Mouse (Mus musculus) lung, postnatal 0 days (tissue): ENCODE measurements around the gene Dnase1l3. TPM values are rescaled to one million over a fixed set of nuclear protein-coding genes. Genes with fewer than 3 reads are reported as not detected.

ENCODE experiments used
- ATAC-seq: fragments of 200-750 bp; cut with Nextera tagmentation; 2 replicates; pipeline ENCODE4 v1.8.0; 2017; ENCODE audit warnings: moderate library complexity
- DNase-seq: peaks from one replicate; pipeline ENCODE4 v3.0.0-alpha.2; 2016; ENCODE audit warnings: low spot score
- H3K27ac ChIP-seq: fragments of 300-500 bp; sonication (generic); 2 replicates; pipeline ENCODE4 v1.5.1; 2014; ENCODE audit warnings: antibody characterized with exemption, mild to moderate bottlenecking, low read length, mixed read lengths
- H3K27me3 ChIP-seq: fragments of 300-500 bp; sonication (generic); replicated peaks from 2 replicates; pipeline ENCODE4 v1.6.1; 2014; ENCODE audit warnings: low read length, mixed read lengths; ENCODE audit not compliant: insufficient read depth
- H3K36me3 ChIP-seq: fragments of 300-500 bp; sonication (generic); 2 replicates; pipeline ENCODE4 v1.6.1; 2014; ENCODE audit warnings: low read length, mixed read lengths; ENCODE audit not compliant: insufficient read depth
- H3K4me1 ChIP-seq: fragments of 300-500 bp; sonication (generic); 2 replicates; pipeline ENCODE4 v1.6.1; 2014; ENCODE audit warnings: antibody characterized with exemption, low read depth, low read length, mixed read lengths; ENCODE audit not compliant: insufficient read depth
- H3K4me2 ChIP-seq: fragments of 300-500 bp; sonication (generic); replicated peaks from 2 replicates; pipeline ENCODE4 v1.6.1; 2014; ENCODE audit warnings: low read depth, mild to moderate bottlenecking, low read length, moderate library complexity, mixed read lengths
- H3K4me3 ChIP-seq: fragments of 300-500 bp; sonication (generic); 2 replicates; pipeline ENCODE4 v1.5.1; 2014; ENCODE audit warnings: low read depth, low read length
- H3K9ac ChIP-seq: fragments of 300-500 bp; sonication (generic); replicated peaks from 2 replicates; pipeline ENCODE4 v1.6.1; 2014; ENCODE audit warnings: low read depth, mild to moderate bottlenecking
- H3K9me3 ChIP-seq: fragments of 300-500 bp; sonication (generic); 2 replicates; pipeline ENCODE4 v1.6.1; 2016; ENCODE audit warnings: low read length, mixed read lengths
- CTCF ChIP-seq: IDR thresholded peaks from 2 replicates; pipeline ENCODE4 v1.5.1; 2016; ENCODE audit warnings: antibody characterized with exemption, mild to moderate bottlenecking
- EP300 ChIP-seq: IDR thresholded peaks from 2 replicates; pipeline ENCODE4 v1.6.1; 2016; ENCODE audit warnings: antibody characterized with exemption, mild to moderate bottlenecking, control low read depth
- WGBS: fragments of 180-500 bp; shearing (Covaris S2); extraction: QIAGEN DNeasy Blood & Tissue Kit; methylation state at CpG from one replicate; pipeline ENCODE4 v1.1.7; 2014; 5-methylcytosine and 5-hydroxymethylcytosine counted together
- polyA plus RNA-seq: library from polyadenylated mRNA; unstranded; fragments of >200 nt; fragmentation: Nextera tagmentation; extraction: Ambion mirVana; gene quantifications from 2 replicates; pipeline ENCODE4 v1.2.1, GENCODE M21; 2015

The Dnase1l3 gene
- polyA plus RNA-seq, 1 experiment from 2014 or later: 0.07 TPM

GRCm38 (mm10) chr14:7975177-7975576, 19.2 kb downstream of the Dnase1l3 start:
- H3K27ac ChIP-seq: no peak overlapping the region
- H3K4me2 ChIP-seq: no peak overlapping the region
- H3K36me3 ChIP-seq: no peaks in the 10 kb centered on the region
- H3K4me1 ChIP-seq: no peaks in the 10 kb centered on the region
- no peaks in the 10 kb centered on the region for H3K27me3 ChIP-seq
- H3K9ac ChIP-seq: no peak overlapping the region
- TF ChIP-seq EP300 (no peak), CTCF (no peak)
- H3K4me3 ChIP-seq: no peak overlapping the region
- DNase-seq (no peak), ATAC-seq (no peak)
- no peaks in the 10 kb centered on the region for H3K9me3 ChIP-seq
- WGBS: 80% methylated on average over 6 of the region's 6 CpGs

GRCm38 (mm10) chr14:7974643-7975042, 19.7 kb downstream of the Dnase1l3 start:
- ATAC-seq (no peak), DNase-seq (no peak)
- Histone ChIP-seq H3K9ac (no peak overlapping the region), H3K4me2 (no peak overlapping the region), H3K4me1 (no peaks in the 10 kb centered on the region), H3K4me3 (no peak overlapping the region), H3K9me3 (no peaks in the 10 kb centered on the region), H3K27me3 (no peaks in the 10 kb centered on the region), H3K36me3 (no peaks in the 10 kb centered on the region), H3K27ac (no peak overlapping the region)
- TF ChIP-seq CTCF: no peak
- TF ChIP-seq EP300: no peak
- WGBS: 94% methylated on average over 1 of the region's 1 CpGs

GRCm38 (mm10) chr14:7971889-7972493, 22.4 kb downstream of the Dnase1l3 start:
- Histone ChIP-seq H3K36me3 (no peaks in the 10 kb centered on the region), H3K27me3 (no peaks in the 10 kb centered on the region), H3K4me3 (no peak overlapping the region), H3K27ac (no peak overlapping the region), H3K9me3 (no peaks in the 10 kb centered on the region), H3K4me1 (no peaks in the 10 kb centered on the region), H3K9ac (no peak overlapping the region), H3K4me2 (no peak overlapping the region)
- 43% methylated on average over 10 of the region's 10 CpGs for WGBS
- ATAC-seq: peak; percentile 62
- TF ChIP-seq EP300 (no peak), CTCF (no peak)
- DNase-seq: peak; percentile 55

GRCm38 (mm10) chr14:7964219-7964889, 30.0 kb downstream of the Dnase1l3 start:
- H3K4me2 ChIP-seq: no peak overlapping the region
- no peak overlapping the region for H3K4me3 ChIP-seq
- ATAC-seq (peak; percentile 57), DNase-seq (peak; percentile 86)
- H3K27me3 ChIP-seq: no peaks in the 10 kb centered on the region
- no peaks in the 10 kb centered on the region for H3K9me3 ChIP-seq
- no peak overlapping the region for H3K27ac ChIP-seq
- H3K4me1 ChIP-seq: no peaks in the 10 kb centered on the region
- H3K36me3 ChIP-seq: no peaks in the 10 kb centered on the region
- H3K9ac ChIP-seq: no peak overlapping the region
- WGBS: 53% methylated on average over 11 of the region's 11 CpGs
- no peak for TF ChIP-seq EP300
- peak; percentile 90 for TF ChIP-seq CTCF

GRCm38 (mm10) chr14:7963160-7963559, 31.2 kb downstream of the Dnase1l3 start:
- 38% methylated on average over 7 of the region's 7 CpGs for WGBS
- H3K4me3 ChIP-seq: no peak overlapping the region
- TF ChIP-seq CTCF (no peak), EP300 (no peak)

GRCm38 (mm10) chr14:7962626-7963025, 31.7 kb downstream of the Dnase1l3 start:
- ATAC-seq (no peak), DNase-seq (no peak)
- H3K4me1 ChIP-seq: no peaks in the 10 kb centered on the region
- H3K36me3 ChIP-seq: no peaks in the 10 kb centered on the region
- H3K27ac ChIP-seq: no peak overlapping the region
- no peaks in the 10 kb centered on the region for H3K27me3 ChIP-seq
- H3K9me3 ChIP-seq: no peaks in the 10 kb centered on the region
- H3K9ac ChIP-seq: no peak overlapping the region
- no peak overlapping the region for H3K4me3 ChIP-seq
- no peak overlapping the region for H3K4me2 ChIP-seq
- no peak for TF ChIP-seq CTCF
- 78% methylated on average over 2 of the region's 2 CpGs for WGBS

More at GRCm38 (mm10) chr14:7963160-7963559, 31.2 kb downstream of the Dnase1l3 start:
- no peaks in the 10 kb centered on the region for H3K27me3 ChIP-seq
- ATAC-seq (no peak), DNase-seq (no peak)
- H3K36me3 ChIP-seq: no peaks in the 10 kb centered on the region
- no peaks in the 10 kb centered on the region for H3K4me1 ChIP-seq
- no peaks in the 10 kb centered on the region for H3K9me3 ChIP-seq
- H3K27ac ChIP-seq: no peak overlapping the region
- no peak overlapping the region for H3K4me2 ChIP-seq
- no peak overlapping the region for H3K9ac ChIP-seq
